Mouse (Mus musculus) gastrocnemius, postnatal 10 days (tissue): ENCODE results near the gene Mettl2. TPM values are rescaled to one million over a fixed set of nuclear protein-coding genes. Genes with fewer than 3 reads are reported as not detected.
"Not testable (repeated sequence)": the region's sequence is repeated elsewhere in the genome, so short reads cannot be mapped to it uniquely, and the experiment has no call there.

Experiments
- DNase-seq: peaks from one replicate; pipeline ENCODE4 v3.0.0; 2021; ENCODE audit warnings: mixed read lengths
- long read RNA-seq, 2 experiments: library from polyadenylated mRNA; stranded (forward); transcript quantifications; one replicate each; pipeline ENCODE4 v2.0.0; 2021
- total RNA-seq, 2 experiments: library from RNA; stranded (reverse); gene quantifications; 2 replicates each; pipeline ENCODE4 v1.2.3; 2021

Mettl2 gene
- total RNA-seq = 10 to 100 TPM; 11.7 to 12.6 TPM
- long read RNA-seq, experiment 1, transcript Mettl2-201 (9 exons, 1,867 nt) = major isoform, 12 of 18 reads
- long read RNA-seq, experiment 1, partial matches to known transcripts = 4 of 18 reads
- long read RNA-seq, experiment 1, other reads (novel, unspliced or antisense) = 1 of 18 reads
- long read RNA-seq, experiment 2, transcript Mettl2-201 (9 exons, 1,867 nt) = major isoform, 7 of 13 reads
- long read RNA-seq, experiment 2, partial matches to known transcripts = 0 of 13 reads
- long read RNA-seq, experiment 2, other reads (novel, unspliced or antisense) = 5 of 13 reads

GRCm38 (mm10) chr11:105125735-105126519 lies at the start of gene Mettl2:
TSS of gene Mettl2 (plus strand) at chr11:105126425.
- peak; percentile 83 for DNase-seq

GRCm38 (mm10) chr11:105112448-105112847 lies 13.8 kb upstream of the Mettl2 start:
- not testable (repeated sequence) for DNase-seq

- DNase-seq = no peak
Measured at GRCm38 (mm10) chr11:105117814-105118213, 8.4 kb upstream of the Mettl2 start.

GRCm38 (mm10) chr11:105120551-105121061 lies 5.6 kb upstream of the Mettl2 start:
- DNase-seq = no peak

GRCm38 (mm10) chr11:105121792-105122191 lies 4.4 kb upstream of the Mettl2 start:
- DNase-seq = not testable (repeated sequence)

- DNase-seq = peak; percentile 46
Measured at GRCm38 (mm10) chr11:105123986-105124385, 2.2 kb upstream of the Mettl2 start.

GRCm38 (mm10) chr11:105126520-105127029 lies 350 bp downstream of the Mettl2 start:
- no peak for DNase-seq

GRCm38 (mm10) chr11:105135692-105136091 lies 9.5 kb downstream of the Mettl2 start:
- no peak for DNase-seq

- DNase-seq = not testable (repeated sequence)
Measured at GRCm38 (mm10) chr11:105137255-105137654, 11.0 kb downstream of the Mettl2 start.

- not testable (repeated sequence) for DNase-seq
Measured at GRCm38 (mm10) chr11:105140512-105140911, 14.3 kb downstream of the Mettl2 start.

GRCm38 (mm10) chr11:105141115-105141514 lies 14.9 kb downstream of the Mettl2 start:
- no peak for DNase-seq

- DNase-seq = no peak
Measured at GRCm38 (mm10) chr11:105143564-105143963, 17.3 kb downstream of the Mettl2 start.

GRCm38 (mm10) chr11:105144084-105144483 lies 17.9 kb downstream of the Mettl2 start:
- no peak for DNase-seq

- DNase-seq = no peak
Measured at GRCm38 (mm10) chr11:105144508-105145210, 18.4 kb downstream of the Mettl2 start.

- no peak for DNase-seq
Measured at GRCm38 (mm10) chr11:105145211-105145610, 19.0 kb downstream of the Mettl2 start.

GRCm38 (mm10) chr11:105146593-105146992 lies 20.4 kb downstream of the Mettl2 start, which contains the start of gene Gm10842:
TSS of gene Gm10842 (plus strand) at chr11:105146893.
- DNase-seq = no peak

- DNase-seq = no peak
Measured at GRCm38 (mm10) chr11:105149353-105149752, 23.1 kb downstream of the Mettl2 start.

GRCm38 (mm10) chr11:105149766-105150165 lies 23.5 kb downstream of the Mettl2 start:
- no peak for DNase-seq

- DNase-seq = no peak
Measured at GRCm38 (mm10) chr11:105150691-105151090, 24.5 kb downstream of the Mettl2 start.

GRCm38 (mm10) chr11:105151226-105152016 lies 25.2 kb downstream of the Mettl2 start:
- no peak for DNase-seq

- no peak for DNase-seq
Measured at GRCm38 (mm10) chr11:105152017-105152300, 25.7 kb downstream of the Mettl2 start.
